Mouse (Mus musculus) MEL (cell line): ENCODE results near the gene Ttll1. TPM values are rescaled to one million over a fixed set of nuclear protein-coding genes. Genes with fewer than 3 reads are reported as not detected.

Experiments used
- DNase-seq: peaks from one replicate; pipeline ENCODE4 v3.0.0; 2011; ENCODE audit warnings: low read depth, low spot score
- H3K27ac ChIP-seq: 2 replicates; pipeline ENCODE4 v1.5.1; 2012; ENCODE audit warnings: low read depth, mild to moderate bottlenecking, control low read depth, low read length, moderate library complexity; ENCODE audit not compliant: control insufficient read depth
- H3K27me3 ChIP-seq, 2 experiments: fragments of 150-350 bp in 1 of 2; sonication (generic) in 1 of 2; 2 replicates each; pipeline ENCODE4 v1.6.1; 2012; ENCODE audit warnings: low read length in 2 of 2, mild to moderate bottlenecking in 2 of 2, improper control_type of control experiment in 1 of 2, moderate library complexity in 1 of 2; ENCODE audit not compliant: insufficient read depth in 2 of 2, control insufficient read depth in 1 of 2
- H3K36me3 ChIP-seq, 2 experiments: 2 replicates each; pipeline ENCODE4 v1.6.1; 2012 to 2014; ENCODE audit warnings: low read length in 2 of 2, improper control_type of control experiment in 1 of 2, inconsistent platforms in 1 of 2, mild to moderate bottlenecking in 1 of 2; ENCODE audit not compliant: insufficient read depth in 2 of 2, control insufficient read depth in 1 of 2
- H3K4me1 ChIP-seq, 2 experiments: fragments of 150-350 bp in 1 of 2; sonication (generic) in 1 of 2; 2 replicates each; pipeline ENCODE4 v1.6.1; 2012; ENCODE audit warnings: low read length in 2 of 2, improper control_type of control experiment in 1 of 2, mild to moderate bottlenecking in 1 of 2; ENCODE audit not compliant: insufficient read depth in 2 of 2, control insufficient read depth in 1 of 2
- H3K4me3 ChIP-seq, 2 experiments: fragments of 150-350 bp in 1 of 2; sonication (generic) in 1 of 2; 2 replicates each; pipeline ENCODE4 v1.5.1; 2012; ENCODE audit warnings: low read depth in 2 of 2, low read length in 2 of 2, mild to moderate bottlenecking in 2 of 2, moderate library complexity in 2 of 2, control low read depth in 1 of 2, improper control_type of control experiment in 1 of 2; ENCODE audit not compliant: control insufficient read depth in 1 of 2, insufficient read depth in 1 of 2
- H3K79me2 ChIP-seq: 2 replicates; pipeline ENCODE4 v1.6.1; 2012; ENCODE audit warnings: mild to moderate bottlenecking, low read length, moderate library complexity; ENCODE audit not compliant: control insufficient read depth, poor library complexity, insufficient read depth
- H3K9ac ChIP-seq: 2 replicates; pipeline ENCODE4 v1.6.1; 2012; ENCODE audit warnings: low read depth, mild to moderate bottlenecking, control low read depth, low read length, moderate library complexity; ENCODE audit not compliant: control insufficient read depth, poor library complexity, severe bottlenecking
- H3K9me3 ChIP-seq: fragments of 150-350 bp; sonication (generic); replicated peaks from 2 replicates; pipeline ENCODE4 v1.6.1; 2012; ENCODE audit warnings: mild to moderate bottlenecking, low read length, improper control_type of control experiment, moderate library complexity; ENCODE audit not compliant: insufficient read depth
- CHD2 ChIP-seq: IDR thresholded peaks from 2 replicates; pipeline ENCODE4 v1.6.1; 2011; ENCODE audit warnings: low read length, improper control_type of control experiment
- ELF1 ChIP-seq: IDR thresholded peaks from 2 replicates; pipeline ENCODE4 v1.6.1; 2014; ENCODE audit warnings: low read depth, mild to moderate bottlenecking, inconsistent platforms, low read length, improper control_type of control experiment, moderate library complexity
- MAX ChIP-seq: IDR thresholded peaks from 2 replicates; pipeline ENCODE4 v1.6.1; 2011; ENCODE audit warnings: low read length, improper control_type of control experiment
- MYC ChIP-seq: IDR thresholded peaks from 2 replicates; pipeline ENCODE4 v1.6.1; 2011; ENCODE audit warnings: low read depth, mild to moderate bottlenecking, low read length, improper control_type of control experiment, moderate library complexity
- POLR2AphosphoS2 ChIP-seq: IDR thresholded peaks from 2 replicates; pipeline ENCODE4 v1.6.1; 2011; ENCODE audit warnings: low read length, improper control_type of control experiment
- ZMIZ1 ChIP-seq: IDR thresholded peaks from 2 replicates; pipeline ENCODE4 v1.6.1; 2012; ENCODE audit warnings: low read depth, mild to moderate bottlenecking, inconsistent platforms, low read length, improper control_type of control experiment, moderate library complexity
- polyA plus RNA-seq, 2 experiments: library from polyadenylated mRNA; stranded (reverse) in 1 of 2; unstranded in 1 of 2; fragments of >175 nt in 1 of 2; fragments of >200 nt in 1 of 2; gene quantifications; 2 replicates each; pipeline versions ENCODE4 v1.2.1 to v1.2.4; 2012; ENCODE audit warnings: low replicate concordance in 2 of 2, low read depth in 1 of 2; ENCODE audit not compliant: insufficient read length in 2 of 2, insufficient read depth in 1 of 2, missing spikeins in 1 of 2
- total RNA-seq: library from RNA; depleted of rRNA; stranded (reverse); fragments of 300-350 nt; gene quantifications from 2 replicates; pipeline ENCODE4 v1.2.3, GENCODE M21; 2012; rRNA removed

The Ttll1 gene
- total and polyA plus RNA-seq, 3 experiments, result 3.4 to 14.1 TPM; not detected in 1

DNA sequence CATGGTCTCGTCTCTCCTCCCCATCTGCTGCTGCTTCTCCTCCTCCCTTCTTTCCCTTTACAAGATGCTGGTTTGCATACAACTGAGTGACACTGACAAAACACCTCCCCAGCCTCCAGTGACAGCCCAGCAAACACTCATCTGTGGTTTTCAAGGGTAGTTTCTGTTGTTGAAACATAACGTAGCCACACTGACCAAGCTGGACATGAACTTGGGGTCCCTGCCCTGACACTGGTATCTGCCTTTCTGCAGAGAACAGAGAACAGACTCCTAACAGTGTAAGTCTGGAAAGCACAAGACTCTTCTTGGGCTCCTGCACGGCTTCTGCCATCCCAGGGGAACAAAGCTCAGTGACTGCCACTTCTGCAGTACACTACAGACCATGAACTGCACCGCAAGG lies 76.0 kb downstream of the Ttll1 start:
- no peak for TF ChIP-seq MAX
- TF ChIP-seq ZMIZ1, result no peak
- TF ChIP-seq POLR2AphosphoS2, result no peak
- TF ChIP-seq CHD2, result no peak
- no peak for TF ChIP-seq ELF1
- TF ChIP-seq MYC, result no peak
- H3K27ac ChIP-seq, result no peak overlapping the region
- DNase-seq, result no peak
- H3K36me3 ChIP-seq, result peaks cover 2 to 48% of the 10 kb centered on the region in 2 experiments
- H3K79me2 ChIP-seq, result peaks cover 48% of the 10 kb centered on the region
- H3K9ac ChIP-seq, result no peak overlapping the region
- H3K4me3 ChIP-seq, result no peak overlapping the region
- no peaks in the 10 kb centered on the region for H3K9me3 ChIP-seq
- H3K27me3 ChIP-seq, result no peaks in the 10 kb centered on the region
- H3K4me1 ChIP-seq, result peaks cover 38 to 42% of the 10 kb centered on the region in 2 experiments

Other genes starting within 250 kb of the Ttll1 start
- gene Arfgap3, start 160.6 kb downstream of the Ttll1 start, total RNA-seq, result 8.2 and 8.6 TPM in 2 replicates
- gene Arfgap3, start 160.6 kb downstream of the Ttll1 start, polyA plus RNA-seq, result 10 to 100 TPM in 1 of 2 experiments, not detected in 1; 12.4 TPM
- gene Pacsin2, start 46.3 kb downstream of the Ttll1 start, total RNA-seq, result 58.7 and 64.7 TPM in 2 replicates
- 100 to 1,000 TPM; 103 to 425 TPM for gene Pacsin2, start 46.3 kb downstream of the Ttll1 start, polyA plus RNA-seq
- gene Bik, start 16.0 kb upstream of the Ttll1 start, total RNA-seq, result 5.1 and 7.6 TPM in 2 replicates
- gene Bik, start 16.0 kb upstream of the Ttll1 start, polyA plus RNA-seq, result 10 to 100 TPM in 1 of 2 experiments, not detected in 1; 10.2 TPM
- gene Tspo, start 52.7 kb upstream of the Ttll1 start, total RNA-seq, result 61.3 and 80.0 TPM in 2 replicates
- 10 to 100 TPM in 1 of 2 experiments, not detected in 1; 66.5 TPM for gene Tspo, start 52.7 kb upstream of the Ttll1 start, polyA plus RNA-seq
- 32.6 and 35.9 TPM in 2 replicates for gene Mcat, start 52.9 kb upstream of the Ttll1 start, total RNA-seq
- gene Mcat, start 52.9 kb upstream of the Ttll1 start, polyA plus RNA-seq, result 10 to 100 TPM in 1 of 2 experiments, not detected in 1; 28.8 TPM
- gene Ttll12, start 84.3 kb upstream of the Ttll1 start, total RNA-seq, result 41.9 and 43.9 TPM in 2 replicates
- gene Ttll12, start 84.3 kb upstream of the Ttll1 start, polyA plus RNA-seq, result 10 to 100 TPM in 1 of 2 experiments, not detected in 1; 76.5 TPM
- not detected in 2 replicates for gene Scube1, start 214.1 kb upstream of the Ttll1 start, total RNA-seq
- not detected for gene Scube1, start 214.1 kb upstream of the Ttll1 start, polyA plus RNA-seq